Mouse (Mus musculus): ENCODE results near the gene Wdr24.
A peak's percentile ranks its signal among the peaks of the same experiment; 100 is the strongest.

- peak; percentile 73; the same call in 1 of the 2 replicates for TF ChIP-seq POLR2A (IDR thresholded peaks at IDR 0.05; ENCODE audit: borderline replicate concordance, extremely low read depth, low read depth, low read length)
- TF ChIP-seq CTCF (IDR thresholded peaks at IDR 0.05; ENCODE audit: insufficient read depth, low read length), result no peak
These were observed 31.4 kb upstream of the Wdr24 start for GRCm38 (mm10) chr17:25791843-25792527.
